Mouse (Mus musculus) layer of hippocampus, adult 9-10 months (tissue): Measurements from ENCODE around the gene Trank1.
A peak's percentile ranks its signal among the peaks of the same experiment; 100 is the strongest.

Experiments
- DNase-seq: peaks from one replicate; pipeline ENCODE4 v3.0.0; 2022; ENCODE audit warnings: low spot score

Trank1 gene

GRCm38 (mm10) chr9:111381056-111382025 is 69.8 kb downstream of the Trank1 start:
- DNase-seq, result peak; percentile 27

GRCm38 (mm10) chr9:111382469-111382868 is 70.9 kb downstream of the Trank1 start:
- no peak for DNase-seq

DNA sequence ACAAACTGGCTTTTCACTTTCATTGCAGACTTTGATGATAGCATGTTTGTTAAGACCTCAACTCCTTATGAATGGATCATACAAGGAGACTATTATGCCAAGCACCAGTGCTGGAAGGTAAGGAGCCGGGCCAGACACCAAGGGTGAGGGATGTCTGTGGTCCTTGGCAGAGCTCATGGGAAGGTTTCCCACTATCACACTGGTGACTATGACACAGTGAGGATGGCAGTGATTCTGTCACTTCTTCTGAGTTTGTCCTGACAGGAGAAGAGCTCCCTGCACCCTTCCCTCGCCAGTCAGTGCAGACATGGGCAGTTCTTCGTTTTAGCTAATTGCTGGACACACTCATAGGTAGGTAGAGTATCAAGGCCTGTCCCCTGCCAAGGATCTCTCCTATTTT is 71.5 kb downstream of the Trank1 start:
- DNase-seq, result no peak

- DNase-seq, result no peak
Observed at GRCm38 (mm10) chr9:111383756-111384155, 72.2 kb downstream of the Trank1 start.

DNA sequence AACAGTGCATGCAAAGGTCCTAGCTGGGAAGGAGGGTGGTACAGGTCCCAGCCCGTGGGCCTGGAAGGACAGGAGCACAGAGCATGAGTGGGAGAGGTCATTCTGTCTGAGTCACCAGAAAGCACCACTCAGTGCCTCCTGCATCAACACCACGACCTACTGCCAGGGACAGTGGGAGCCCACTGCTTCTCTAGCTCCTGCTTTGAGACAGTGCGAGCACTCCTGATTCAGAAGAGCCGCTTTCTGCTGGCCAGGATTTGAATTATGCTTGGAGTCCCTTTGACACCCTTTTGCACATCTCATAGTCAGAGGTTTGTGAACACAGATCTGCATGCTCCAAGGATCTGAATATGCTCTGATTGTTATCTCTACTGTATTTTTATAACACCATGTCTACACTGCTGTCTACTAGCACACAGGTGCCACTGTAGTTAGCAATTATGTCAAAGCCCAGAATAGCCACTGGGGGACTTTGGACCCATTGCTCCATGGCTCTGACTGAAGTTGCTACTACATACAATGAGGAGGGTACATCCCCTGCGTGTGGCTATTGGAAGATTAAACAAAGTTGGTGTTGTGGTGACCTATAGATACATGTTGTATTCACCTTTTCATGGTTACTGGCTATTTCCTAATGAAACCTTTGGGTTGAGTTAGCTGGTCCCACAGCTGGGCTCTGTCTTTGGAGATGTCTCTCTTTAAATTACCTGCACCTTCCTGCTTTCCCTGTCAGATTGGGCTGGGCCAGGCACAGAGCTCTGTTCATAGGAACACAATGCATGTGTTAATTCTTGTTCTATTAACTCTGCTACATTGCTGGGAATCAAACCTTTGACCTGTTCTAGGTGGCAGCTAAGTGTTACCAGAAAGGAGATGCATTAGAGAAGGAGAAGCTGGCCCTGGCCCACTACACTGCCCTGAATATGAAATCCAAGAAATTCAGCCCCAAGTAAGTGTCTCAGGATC is 74.3 kb downstream of the Trank1 start:
- DNase-seq, result no peak

GRCm38 (mm10) chr9:111386569-111386968 is 75.0 kb downstream of the Trank1 start:
- DNase-seq, result no peak

DNA sequence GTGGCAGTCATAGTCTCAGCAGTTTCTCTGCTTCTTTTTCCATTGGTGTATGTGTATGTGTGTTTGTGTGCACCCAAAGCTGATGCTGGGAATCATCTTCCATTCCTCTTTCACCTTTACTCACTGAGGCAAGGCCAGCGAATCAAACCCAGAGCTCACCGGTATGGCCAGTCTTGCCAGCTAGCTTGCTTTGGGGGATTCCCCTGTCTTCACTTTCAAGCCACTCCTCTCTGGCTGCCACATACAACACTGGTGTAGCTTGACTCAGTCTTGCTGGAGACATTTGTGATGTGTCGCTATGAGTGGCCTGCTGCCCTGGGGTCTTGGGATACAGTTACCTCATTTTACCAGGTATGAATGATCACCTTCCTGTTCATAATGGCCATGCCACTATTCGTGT is 76.0 kb downstream of the Trank1 start:
- no peak for DNase-seq

GRCm38 (mm10) chr9:111390016-111390415 is 78.5 kb downstream of the Trank1 start:
- DNase-seq, result no peak

- DNase-seq, result no peak
Observed at GRCm38 (mm10) chr9:111391036-111391435, 79.5 kb downstream of the Trank1 start.

- DNase-seq, result no peak
Observed at GRCm38 (mm10) chr9:111391926-111392442, 80.4 kb downstream of the Trank1 start.

- DNase-seq, result no peak
Observed at GRCm38 (mm10) chr9:111395265-111395664, 83.7 kb downstream of the Trank1 start.

DNA sequence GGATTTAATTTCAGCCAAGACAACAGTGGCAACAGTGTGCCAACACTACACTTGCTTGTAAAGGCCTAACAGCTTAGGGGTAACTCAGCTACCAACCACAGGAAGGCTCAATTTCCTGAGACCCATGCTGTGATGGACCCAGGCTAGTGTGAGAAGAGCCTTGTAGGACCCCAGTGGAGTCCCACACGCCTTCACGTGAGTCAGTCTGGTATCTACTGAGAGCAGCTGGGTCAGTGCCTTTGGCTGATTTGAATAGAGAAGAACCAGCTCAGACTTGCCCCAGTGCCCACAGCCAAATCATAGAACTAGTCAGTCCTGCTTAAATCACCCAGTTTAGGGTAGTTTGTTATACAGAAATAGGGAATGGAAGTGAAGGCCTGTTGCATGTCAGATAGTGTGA is 86.5 kb downstream of the Trank1 start:
- DNase-seq, result no peak

- no peak for DNase-seq
Observed at GRCm38 (mm10) chr9:111400089-111400488, 88.5 kb downstream of the Trank1 start.

DNA sequence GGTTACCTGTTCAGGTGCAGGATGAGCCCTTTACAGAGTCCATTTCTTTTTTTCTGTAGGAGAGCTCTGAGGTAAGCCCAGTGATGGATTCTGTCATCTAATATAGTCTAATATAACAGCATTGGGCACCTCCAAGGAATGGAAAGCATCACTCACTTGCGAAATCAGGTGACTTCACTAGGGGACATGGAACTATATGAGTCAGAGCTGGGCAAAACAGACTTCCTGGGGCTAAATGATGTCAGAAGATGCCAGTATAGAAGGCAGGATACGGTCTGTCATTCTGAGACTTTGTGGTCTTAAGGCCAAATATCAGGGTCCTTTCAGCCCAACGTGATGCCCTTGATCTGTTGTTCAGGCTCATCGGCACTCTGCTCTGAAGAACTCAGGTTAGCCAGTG is 91.6 kb downstream of the Trank1 start:
- no peak for DNase-seq

DNA sequence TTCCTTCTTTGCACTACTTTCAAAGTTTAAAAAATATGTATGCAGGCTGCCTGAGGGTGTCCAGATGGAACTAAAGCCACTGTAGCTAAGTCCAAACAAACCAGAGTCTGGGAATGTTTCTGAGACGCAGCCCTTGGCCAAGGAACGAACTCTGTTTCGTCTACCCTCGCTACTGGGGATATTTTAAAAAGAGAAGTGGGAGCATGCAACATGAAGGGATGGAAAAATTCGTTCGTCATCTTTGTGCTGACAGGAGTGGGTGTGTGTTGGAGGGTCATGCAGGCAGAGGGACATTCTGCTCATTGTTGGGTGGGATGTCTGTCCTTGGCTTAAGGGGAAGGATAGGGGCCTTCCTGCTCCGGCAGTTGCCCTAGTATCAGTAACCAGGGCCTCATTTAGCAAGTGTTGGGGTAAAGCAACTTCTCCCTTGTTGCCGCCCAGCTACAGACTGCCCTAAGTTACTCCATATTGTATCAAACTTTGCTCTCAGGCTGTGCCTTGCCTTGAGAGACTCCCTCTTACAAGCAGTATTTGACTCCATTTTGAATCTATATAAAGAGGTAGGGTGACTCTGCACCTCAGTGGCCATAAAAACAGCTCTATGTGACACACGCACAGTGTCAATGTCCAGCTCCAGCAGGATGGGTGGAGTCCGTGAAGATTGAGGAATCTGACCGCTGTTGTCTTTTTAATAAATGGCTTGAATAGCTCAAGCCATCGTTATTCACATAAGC is 93.0 kb downstream of the Trank1 start:
- no peak for DNase-seq

DNA sequence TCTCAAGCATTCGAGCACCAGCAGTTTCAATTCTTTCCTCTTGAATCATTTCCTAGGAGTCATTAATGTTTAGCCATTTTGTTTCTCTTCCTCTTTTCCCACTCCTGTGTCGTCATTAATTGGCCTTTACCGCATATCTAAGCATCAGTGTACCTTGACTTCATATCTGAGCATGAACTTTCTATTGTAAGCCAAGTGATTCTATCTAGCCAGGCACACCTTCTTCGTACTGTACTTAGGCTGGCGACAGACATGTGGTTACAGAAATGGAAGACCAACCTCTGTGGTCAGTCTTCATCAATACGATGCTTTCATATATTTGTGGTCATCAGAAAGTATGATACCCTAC is 93.5 kb downstream of the Trank1 start:
- DNase-seq, result no peak

DNA sequence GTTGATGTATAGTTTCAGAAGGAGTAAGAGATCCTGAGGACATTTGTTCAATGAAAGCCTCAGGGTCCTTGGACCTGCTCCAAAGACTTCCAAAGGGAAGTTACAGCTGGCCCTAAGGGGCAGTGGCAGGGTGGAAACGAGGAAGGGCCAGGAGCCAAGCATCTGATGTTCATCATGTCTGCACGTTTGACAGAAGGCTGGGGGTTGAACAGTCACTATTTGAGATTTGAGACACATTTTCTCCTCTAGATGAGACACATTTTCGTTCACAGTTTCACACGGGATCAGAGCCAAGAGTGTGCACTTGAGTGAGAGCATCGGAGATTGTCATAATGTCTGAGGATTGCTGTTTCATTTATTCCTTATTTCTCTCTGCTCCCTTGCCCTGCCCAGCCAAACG is 96.5 kb downstream of the Trank1 start:
- DNase-seq, result no peak

GRCm38 (mm10) chr9:111408427-111408826 is 96.9 kb downstream of the Trank1 start:
- DNase-seq, result no peak

- DNase-seq, result peak; percentile 41
Observed at GRCm38 (mm10) chr9:111412471-111413160, 101.1 kb downstream of the Trank1 start.

- no peak for DNase-seq
Observed at GRCm38 (mm10) chr9:111421862-111422261, 110.3 kb downstream of the Trank1 start.

- no peak for DNase-seq
Observed at GRCm38 (mm10) chr9:111422567-111422966, 111.0 kb downstream of the Trank1 start.
